Mouse (Mus musculus) liver, embryonic 11.5 days (tissue): ENCODE data around the gene Sowahb. TPM values are rescaled to one million over a fixed set of nuclear protein-coding genes. Genes with fewer than 3 reads are reported as not detected.
"Not testable (repeated sequence)": the region's sequence is repeated elsewhere in the genome, so short reads cannot be mapped to it uniquely, and the experiment has no call there.

Experiments used
- ATAC-seq: fragments of 200-750 bp; cut with Nextera tagmentation; replicated peaks from 2 replicates; pipeline ENCODE4 v1.8.0; 2017; ENCODE audit warnings: moderate number of reproducible peaks, mild to moderate bottlenecking, moderate TSS enrichment, moderate library complexity; ENCODE audit not compliant: low FRiP score
- DNase-seq: peaks from one replicate; pipeline ENCODE4 v3.0.0-alpha.2; 2017; ENCODE audit warnings: low spot score
- H3K27ac ChIP-seq: fragments of 300-500 bp; sonication (generic); 2 replicates; pipeline ENCODE4 v1.5.1; 2014; ENCODE audit warnings: mild to moderate bottlenecking, low read depth, low read length, control low read depth
- H3K27me3 ChIP-seq: fragments of 300-500 bp; sonication (generic); replicated peaks from 2 replicates; pipeline ENCODE4 v1.6.1; 2014; ENCODE audit warnings: low read length, mixed read lengths; ENCODE audit not compliant: control insufficient read depth, insufficient read depth
- H3K36me3 ChIP-seq: fragments of 300-500 bp; sonication (generic); 2 replicates; pipeline ENCODE4 v1.6.1; 2014; ENCODE audit warnings: mild to moderate bottlenecking, low read length, moderate library complexity, mixed read lengths; ENCODE audit not compliant: control insufficient read depth, insufficient read depth
- H3K4me1 ChIP-seq: fragments of 300-500 bp; sonication (generic); replicated peaks from 2 replicates; pipeline ENCODE4 v1.6.1; 2014; ENCODE audit warnings: low read length, mixed read lengths; ENCODE audit not compliant: control insufficient read depth, insufficient read depth
- H3K4me2 ChIP-seq: fragments of 300-500 bp; sonication (generic); 2 replicates; pipeline ENCODE4 v1.6.1; 2014; ENCODE audit warnings: mild to moderate bottlenecking, control low read depth, moderate library complexity
- H3K4me3 ChIP-seq: fragments of 300-500 bp; sonication (generic); 2 replicates; pipeline ENCODE4 v1.5.1; 2014; ENCODE audit warnings: low read depth, low read length, control low read depth
- H3K9ac ChIP-seq: fragments of 300-500 bp; sonication (generic); 2 replicates; pipeline ENCODE4 v1.6.1; 2014; ENCODE audit warnings: low read depth, low read length, control low read depth
- H3K9me3 ChIP-seq: fragments of 300-500 bp; sonication (generic); 2 replicates; pipeline ENCODE4 v1.6.1; 2016; ENCODE audit warnings: low read length, inconsistent platforms, mixed read lengths; ENCODE audit not compliant: control insufficient read depth
- WGBS: fragments of 180-500 bp; shearing (Covaris S2); extraction: QIAGEN DNeasy Blood & Tissue Kit; methylation state at CpG from one replicate; pipeline ENCODE4 v1.1.7; 2014; 5-methylcytosine and 5-hydroxymethylcytosine counted together
- polyA plus RNA-seq: library from polyadenylated mRNA; unstranded; fragments of >200 nt; fragmentation: Nextera tagmentation; extraction: Ambion mirVana; gene quantifications from 2 replicates; pipeline ENCODE4 v1.2.1, GENCODE M21; 2014

Sowahb gene
- polyA plus RNA-seq, 1 experiment from 2014 or later, result 0.51 TPM

DNA sequence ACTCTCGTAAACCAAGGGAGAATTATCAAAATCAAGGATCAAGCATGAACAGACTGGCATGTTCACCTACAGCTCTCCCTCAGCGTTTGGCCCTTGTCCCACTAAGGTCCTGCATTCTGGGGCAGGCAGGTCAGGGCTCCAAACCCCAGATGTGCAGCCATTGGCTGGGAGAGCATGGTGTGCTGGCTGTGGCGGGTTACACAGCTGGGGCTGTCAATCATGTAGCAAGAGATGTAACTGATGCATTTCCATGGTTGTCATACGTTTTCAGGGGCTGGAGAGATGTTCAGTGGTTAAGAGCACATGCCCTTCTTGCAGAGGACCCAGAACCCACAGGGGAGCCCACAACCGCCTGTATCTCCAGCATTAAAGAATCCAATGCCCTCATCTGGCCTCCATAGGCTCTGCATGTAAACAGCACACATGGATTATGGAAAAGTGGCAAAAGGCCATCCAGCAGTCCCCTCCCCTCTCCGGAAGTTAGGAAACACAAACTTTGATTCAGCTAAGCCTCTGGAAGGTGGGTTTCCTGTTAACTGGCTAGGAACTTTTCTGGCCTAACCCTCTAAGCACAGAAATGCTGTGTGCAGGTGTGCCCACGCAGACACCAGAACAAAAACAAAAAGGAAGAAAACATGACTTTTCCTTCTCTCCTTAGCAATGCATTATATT lies 22.6 kb downstream of the Sowahb start:
- Histone ChIP-seq H3K4me1 (no peaks in the 10 kb centered on the region; the same call in 1 of the 2 replicates), H3K9me3 (no peaks in the 10 kb centered on the region), H3K27me3 (no peaks in the 10 kb centered on the region), H3K4me3 (no peak overlapping the region), H3K9ac (no peak overlapping the region), H3K4me2 (no peak overlapping the region), H3K36me3 (no peaks in the 10 kb centered on the region), H3K27ac (no peak overlapping the region)
- 60% methylated on average over 7 of the region's 7 CpGs for WGBS
- no peak for ATAC-seq
- DNase-seq, result no peak

DNA sequence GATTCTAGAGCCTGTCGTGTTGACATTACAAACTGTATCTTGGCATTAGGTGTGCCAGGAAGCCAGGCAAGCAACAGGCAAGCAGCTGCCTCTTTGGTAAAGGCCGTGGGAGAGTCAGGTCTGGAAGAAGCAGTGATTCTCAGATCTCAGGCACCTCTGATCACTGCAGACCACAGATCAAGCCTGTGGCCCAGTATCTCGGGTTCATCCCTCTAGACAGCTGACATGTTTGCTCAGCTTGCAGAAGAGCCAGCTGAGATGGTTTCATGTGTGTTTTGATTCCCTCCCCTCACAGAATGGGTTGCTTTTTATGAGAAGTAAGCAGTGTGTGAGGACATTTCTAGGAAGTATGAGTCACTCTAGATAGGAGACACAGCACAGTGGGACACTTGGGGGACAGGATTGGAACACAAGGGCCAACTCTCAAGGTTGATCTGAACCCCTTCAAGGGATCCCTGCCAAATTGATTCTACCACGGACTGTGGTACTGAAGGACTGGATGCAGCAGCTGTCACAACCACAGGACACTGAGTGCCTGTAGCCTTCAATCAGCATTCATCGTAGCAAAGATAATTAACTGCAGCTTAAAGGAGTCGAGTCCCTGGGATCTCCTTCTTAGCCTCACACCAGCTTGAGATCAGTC lies 24.7 kb downstream of the Sowahb start:
- no peak for ATAC-seq
- 65% methylated on average over 6 of the region's 6 CpGs for WGBS
- Histone ChIP-seq H3K27ac (no peak overlapping the region), H3K9me3 (no peaks in the 10 kb centered on the region), H3K4me2 (no peak overlapping the region), H3K27me3 (no peaks in the 10 kb centered on the region), H3K4me1 (no peaks in the 10 kb centered on the region; the same call in 1 of the 2 replicates), H3K36me3 (no peaks in the 10 kb centered on the region), H3K9ac (no peak overlapping the region), H3K4me3 (no peak overlapping the region)
- no peak for DNase-seq

DNA sequence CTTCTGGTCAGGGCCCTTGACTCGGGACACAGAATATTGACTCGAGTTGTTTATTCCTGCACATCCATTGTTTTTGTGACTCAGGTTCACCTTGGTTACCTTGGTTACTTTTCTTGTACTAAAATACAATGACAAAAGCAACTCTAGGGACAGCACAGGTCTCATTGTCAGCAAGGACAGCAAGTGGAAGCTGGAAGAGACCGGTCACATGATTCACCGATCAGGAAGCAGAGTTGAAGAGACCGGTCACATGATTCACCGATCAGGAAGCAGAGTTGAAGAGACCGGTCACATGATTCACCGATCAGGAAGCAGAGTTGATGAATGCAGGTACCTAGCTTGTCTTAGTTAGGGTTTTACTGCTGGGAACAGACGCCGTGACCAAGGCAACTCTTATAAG lies 25.6 kb downstream of the Sowahb start:
- DNase-seq, H3K4me2 ChIP-seq, ATAC-seq, H3K36me3 ChIP-seq, H3K9ac ChIP-seq, H3K4me1 ChIP-seq, H3K9me3 ChIP-seq, H3K4me3 ChIP-seq, H3K27me3 ChIP-seq, H3K27ac ChIP-seq: not testable (repeated sequence)
- WGBS, result 91% methylated on average over 10 of the region's 10 CpGs

DNA sequence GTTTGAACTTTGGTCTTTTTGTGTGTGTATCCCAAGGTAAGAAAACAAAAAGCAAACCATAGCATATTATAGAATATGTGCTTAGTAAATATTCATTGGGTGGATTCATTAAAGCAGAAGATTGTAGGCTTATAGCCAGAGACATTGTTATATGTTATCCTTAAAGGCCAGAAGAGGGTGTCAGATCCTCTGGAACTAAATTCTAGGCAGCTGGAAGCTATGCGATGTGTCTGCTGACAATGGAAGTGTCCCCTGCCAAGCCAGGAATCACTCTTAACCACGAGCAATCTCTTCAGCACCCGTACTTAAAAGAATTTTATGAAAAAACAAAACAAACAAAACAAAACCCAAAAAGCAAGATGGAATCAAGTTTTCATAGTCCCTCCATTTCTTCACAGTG lies 27.1 kb downstream of the Sowahb start:
- Histone ChIP-seq H3K9me3 (no peaks in the 10 kb centered on the region), H3K4me2 (no peak overlapping the region), H3K9ac (no peak overlapping the region), H3K4me3 (no peak overlapping the region), H3K4me1 (no peaks in the 10 kb centered on the region), H3K27ac (no peak overlapping the region), H3K36me3 (no peaks in the 10 kb centered on the region), H3K27me3 (no peaks in the 10 kb centered on the region)
- ATAC-seq, result no peak
- DNase-seq, result no peak
- WGBS, result 68% methylated on average over 3 of the region's 3 CpGs

DNA sequence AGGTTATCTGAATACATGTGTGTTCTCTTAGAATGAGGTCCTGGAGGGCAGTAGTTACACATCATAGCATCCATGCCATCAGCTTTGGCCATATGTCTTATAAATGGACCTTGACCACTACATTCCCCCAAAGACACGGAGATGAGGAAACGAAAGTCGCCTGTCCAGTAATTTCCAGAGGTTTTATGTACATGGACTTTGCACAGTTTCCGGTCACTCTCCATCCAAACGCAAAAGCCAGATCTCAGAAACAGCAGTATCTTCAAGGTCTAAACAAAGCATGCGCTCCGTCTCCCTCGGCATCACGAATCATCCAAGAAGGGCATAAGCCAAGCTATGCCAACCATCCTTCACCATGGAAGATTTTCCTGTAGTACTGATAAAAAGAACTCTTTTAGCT lies 36.6 kb downstream of the Sowahb start:
- Histone ChIP-seq H3K9me3 (no peaks in the 10 kb centered on the region), H3K4me2 (no peak overlapping the region), H3K27ac (no peak overlapping the region), H3K4me1 (no peaks in the 10 kb centered on the region), H3K9ac (no peak overlapping the region), H3K4me3 (no peak overlapping the region), H3K27me3 (no peaks in the 10 kb centered on the region), H3K36me3 (no peaks in the 10 kb centered on the region)
- ATAC-seq, result no peak
- WGBS, result 88% methylated on average over 9 of the region's 9 CpGs
- DNase-seq, result no peak

DNA sequence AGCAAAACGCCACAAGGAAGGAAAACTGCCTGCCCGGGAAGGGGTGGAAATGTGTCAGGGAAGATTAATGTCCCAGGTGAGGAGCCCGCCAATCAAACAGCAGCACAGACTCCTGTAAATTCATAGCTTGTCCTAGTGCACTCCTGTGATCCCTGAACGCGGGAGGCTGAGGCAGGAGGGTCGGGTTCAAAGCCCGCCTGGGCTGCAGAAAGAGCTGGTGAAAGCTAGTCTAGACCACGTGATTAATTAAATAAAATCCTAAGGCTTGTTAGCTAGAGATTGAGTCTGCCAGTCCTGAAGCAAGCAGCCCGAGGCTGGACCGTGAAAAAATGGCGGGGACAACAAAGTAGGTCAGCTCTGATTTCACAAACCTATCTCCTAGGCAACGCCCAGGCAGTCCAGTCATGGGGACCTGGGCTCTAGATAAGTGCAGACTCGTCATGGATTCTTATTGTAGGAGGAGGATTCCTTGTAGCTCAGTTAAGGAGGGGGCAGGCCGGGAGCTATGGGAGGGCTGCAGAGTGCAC lies 38.9 kb downstream of the Sowahb start:
- H3K9me3 ChIP-seq, result no peaks in the 10 kb centered on the region
- no peaks in the 10 kb centered on the region for H3K27me3 ChIP-seq
- H3K9ac ChIP-seq, result no peak overlapping the region
- WGBS, result 21% methylated on average over 14 of the region's 14 CpGs
- ATAC-seq (peak; percentile 45; the same call in 1 of the 2 replicates), DNase-seq (no peak)
- H3K4me3 ChIP-seq, result peak overlapping the region; percentile 16
- H3K27ac ChIP-seq, result peak overlapping the region; percentile 35
- peak overlapping the region; percentile 55 for H3K4me2 ChIP-seq
- H3K4me1 ChIP-seq, result 0 out of 2 replicates have a peak, but pooled peaks cover 4% of the 10 kb centered on the region
- no peaks in the 10 kb centered on the region for H3K36me3 ChIP-seq

DNA sequence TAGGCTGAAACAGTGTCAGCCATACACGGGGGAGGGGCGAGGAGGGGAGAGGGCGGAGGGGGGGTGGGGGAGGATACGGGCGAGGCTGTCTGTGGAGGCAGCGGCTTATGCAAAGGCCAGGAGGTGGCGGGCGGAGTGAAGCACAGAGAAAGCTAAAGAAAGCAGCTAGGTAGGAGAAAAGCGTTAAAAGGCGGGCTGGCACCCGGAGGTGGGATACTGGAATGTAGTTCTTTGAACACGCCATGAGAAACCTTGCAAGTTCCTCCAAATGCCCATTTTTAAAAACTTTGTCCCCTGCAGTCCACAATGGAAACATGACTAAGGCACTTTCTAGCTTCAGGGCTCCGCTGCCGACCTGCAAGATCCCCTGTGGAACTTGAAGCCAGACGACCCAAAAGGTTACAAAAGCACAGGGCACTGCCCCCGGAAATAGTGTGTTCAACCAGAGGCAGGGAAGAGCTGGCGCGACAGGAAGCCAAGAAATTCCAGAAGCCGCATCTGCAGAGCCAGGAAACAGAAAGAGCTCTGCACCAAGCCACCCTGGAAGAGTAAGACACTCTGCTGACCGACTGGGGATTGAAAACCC lies 39.5 kb downstream of the Sowahb start:
- WGBS, result 8% methylated on average over 20 of the region's 20 CpGs
- Histone ChIP-seq H3K4me3 (peak overlapping the region; percentile 16), H3K36me3 (no peaks in the 10 kb centered on the region), H3K4me2 (peak overlapping the region; percentile 55), H3K27me3 (no peaks in the 10 kb centered on the region), H3K9me3 (no peaks in the 10 kb centered on the region), H3K9ac (0 out of 2 replicates have a peak overlapping the region, but pooled peaks have one; percentile 37), H3K4me1 (peaks cover 8% of the 10 kb centered on the region; the same call in 1 of the 2 replicates), H3K27ac (peak overlapping the region; percentile 35)
- 0 out of 2 replicates have a peak, but pooled peaks have one; percentile 4 for ATAC-seq
- no peak for DNase-seq

DNA sequence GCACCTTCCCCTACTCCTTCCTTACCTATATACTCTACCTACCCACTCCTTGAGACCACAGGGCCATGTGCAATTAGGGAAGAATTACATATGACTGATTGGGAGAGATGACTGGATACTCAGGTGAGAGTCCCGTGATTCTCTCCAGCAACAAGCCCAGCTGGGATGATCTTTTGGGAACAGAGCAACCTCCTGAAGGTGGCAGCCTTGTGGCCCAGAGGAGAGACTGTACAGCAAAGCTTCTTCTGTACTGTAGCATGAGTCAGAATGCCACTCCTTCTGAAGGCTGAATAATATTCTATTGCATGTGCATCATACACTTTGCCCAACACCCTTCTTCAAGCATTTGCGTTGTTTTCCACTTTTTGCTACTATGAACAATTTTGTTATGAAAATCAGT lies 42.2 kb downstream of the Sowahb start:
- ATAC-seq, result no peak
- no peaks in the 10 kb centered on the region for H3K36me3 ChIP-seq
- no peak overlapping the region for H3K27ac ChIP-seq
- WGBS, result 88% methylated on average over 2 of the region's 2 CpGs
- peaks cover 8% of the 10 kb centered on the region for H3K4me1 ChIP-seq
- H3K9me3 ChIP-seq, result no peaks in the 10 kb centered on the region
- no peak for DNase-seq
- H3K9ac ChIP-seq, result no peak overlapping the region
- H3K4me3 ChIP-seq, result no peak overlapping the region
- no peak overlapping the region for H3K4me2 ChIP-seq
- no peaks in the 10 kb centered on the region for H3K27me3 ChIP-seq
